Mouse (Mus musculus) megakaryocyte, embryonic 14.5 days (primary cell): ENCODE data around the gene Olfr543.

Experiments
- FLI1 ChIP-seq: IDR thresholded peaks from 2 replicates; pipeline ENCODE4 v1.6.1; 2012; ENCODE audit warnings: low read length, inconsistent platforms, mixed read lengths
- GATA1 ChIP-seq: IDR thresholded peaks from 3 replicates; pipeline ENCODE4 v1.6.1; 2012; ENCODE audit warnings: mixed read lengths, low read length, inconsistent platforms, borderline replicate concordance

DNA sequence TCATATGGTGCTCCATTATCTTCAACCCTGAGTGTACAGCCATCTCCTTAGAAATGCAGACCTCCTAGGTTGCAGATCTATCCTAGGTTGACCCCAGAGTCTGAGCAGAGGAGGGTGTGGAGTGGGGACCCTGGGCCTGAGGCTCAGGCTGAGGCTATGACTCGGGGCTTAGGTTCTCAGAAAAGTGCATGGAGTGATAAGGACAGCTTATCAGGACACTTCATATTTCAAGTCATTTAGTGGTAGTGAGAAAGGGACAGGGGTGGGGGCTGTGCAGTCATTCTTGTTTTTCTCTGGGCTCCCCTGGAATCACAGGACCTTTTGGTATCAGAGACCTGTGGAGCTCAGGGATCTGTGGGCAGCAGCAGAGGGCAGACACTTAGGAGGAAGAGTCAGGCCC, 4.6 kb upstream of the Olfr543 start:
- no peak for TF ChIP-seq GATA1
- TF ChIP-seq FLI1, result no peak
